Mouse (Mus musculus): ENCODE measurements at regions not wholly inside any gene's neighbourhood (a gene's known extent, or its start where the extent isn't known, plus 50 kb on each side); places are given as distances from the start of the nearest gene placed in this dataset.

GRCm38 (mm10) chr8:126082827-126083226, 87.9 kb downstream of the Kcnk1 start:
- TF ChIP-seq CTCF (IDR thresholded peaks at IDR 0.05; ENCODE audit: low read depth) (no peak), EP300 (IDR thresholded peaks at IDR 0.05; ENCODE audit: low read depth) (no peak)
